Mouse (Mus musculus): ENCODE results near the gene Nhlrc4.

DNA sequence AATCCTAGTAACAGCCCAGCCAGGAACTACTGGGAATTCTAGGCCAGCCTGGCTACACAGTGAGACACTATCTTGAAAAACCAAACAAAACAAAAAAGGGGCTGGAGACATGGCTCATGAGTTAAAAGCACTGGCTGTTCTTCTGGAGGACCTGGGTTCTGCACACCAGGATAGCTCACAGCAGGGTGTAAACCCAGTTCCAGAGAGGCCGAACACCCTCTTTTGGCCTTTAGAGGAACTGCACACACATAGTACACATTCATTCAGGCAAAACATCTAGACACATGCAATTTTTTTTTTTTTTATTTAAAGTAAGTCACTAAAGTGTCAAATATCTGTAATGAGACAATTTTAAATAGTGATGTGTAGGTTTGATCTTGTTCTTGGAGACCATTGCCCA lies 44.6 kb downstream of the Nhlrc4 start:
- TF ChIP-seq EP300 (optimal IDR thresholded peaks at IDR 0.05) = no peak
- TF ChIP-seq CTCF (IDR thresholded peaks at IDR 0.05; ENCODE audit: low read depth) = 0 out of 2 replicates have a peak, but pooled peaks have one; percentile 10

Data from stomach, postnatal 0 days (tissue).